Mouse (Mus musculus) C2C12 (cell line): ENCODE results near the gene Fibp. TPM values are rescaled to one million over a fixed set of nuclear protein-coding genes. Genes with fewer than 3 reads are reported as not detected.

Experiments used
- H3K27me3 ChIP-seq: one replicate; pipeline ENCODE4 v1.6.1; 2011; ENCODE audit not compliant: control insufficient read depth, insufficient read depth, insufficient read length
- H3K36me3 ChIP-seq: one replicate; pipeline ENCODE4 v1.6.1; 2011; ENCODE audit not compliant: control insufficient read depth, insufficient read depth
- H3K4me3 ChIP-seq: one replicate; pipeline ENCODE4 v1.5.1; 2011; ENCODE audit warnings: mild to moderate bottlenecking, control low read depth; ENCODE audit not compliant: poor library complexity, insufficient read depth, severe bottlenecking
- H3K79me2 ChIP-seq: one replicate; pipeline ENCODE4 v1.6.1; 2011; ENCODE audit not compliant: control insufficient read depth, insufficient read depth
- H3K79me3 ChIP-seq: one replicate; pipeline ENCODE4 v1.6.1; 2011; ENCODE audit warnings: low read depth, control low read depth
- H3ac ChIP-seq: one replicate; pipeline ENCODE3; 2011; ENCODE audit warnings: low read depth; ENCODE audit not compliant: control insufficient read depth, insufficient read length
- CEBPB ChIP-seq: IDR thresholded peaks from one replicate; pipeline ENCODE4 v1.6.1; 2011; ENCODE audit warnings: low read depth, mild to moderate bottlenecking, control low read depth, moderate library complexity
- CTCF ChIP-seq: IDR thresholded peaks from one replicate; pipeline ENCODE4 v1.5.1; 2011; ENCODE audit not compliant: control insufficient read depth, insufficient read depth, insufficient read length
- FOSL1 ChIP-seq: IDR thresholded peaks from one replicate; pipeline ENCODE4 v1.8.0; 2011; ENCODE audit warnings: mild to moderate bottlenecking, low read length; ENCODE audit not compliant: poor library complexity, insufficient read depth, severe bottlenecking
- MAX ChIP-seq: IDR thresholded peaks from one replicate; pipeline ENCODE4 v1.6.1; 2011; ENCODE audit warnings: mild to moderate bottlenecking, control low read depth
- MYOD1 ChIP-seq: IDR thresholded peaks from one replicate; pipeline ENCODE4 v1.6.1; 2011; ENCODE audit warnings: low read depth; ENCODE audit not compliant: control insufficient read depth, insufficient read length
- MYOG ChIP-seq: IDR thresholded peaks from one replicate; pipeline ENCODE4 v1.6.1; 2011; ENCODE audit not compliant: control insufficient read depth, insufficient read length; ENCODE audit errors: extremely low read depth
- USF1 ChIP-seq: IDR thresholded peaks from one replicate; pipeline ENCODE4 v1.6.1; 2011; ENCODE audit warnings: low read depth, mild to moderate bottlenecking, control low read depth, moderate library complexity
- polyA plus RNA-seq: library from polyadenylated mRNA; unstranded; fragments of >200 nt; fragmentation: generic; extraction: Trizol; gene quantifications from one replicate; pipeline ENCODE4 v1.2.1, GENCODE M21; 2012; ENCODE audit warnings: missing spikeins

Fibp gene
- polyA plus RNA-seq, 1 experiment = 83.7 TPM

- peaks cover 72% of the 10 kb centered on the region for H3K79me2 ChIP-seq
- peaks cover 45% of the 10 kb centered on the region for H3K36me3 ChIP-seq
- TF ChIP-seq USF1 = peak; percentile 53
- TF ChIP-seq MAX = peak; percentile 99
- TF ChIP-seq FOSL1 = no peak
- peak overlapping the region; percentile 80 for H3ac ChIP-seq
- H3K79me3 ChIP-seq = peaks cover 50% of the 10 kb centered on the region
- peak overlapping the region; percentile 99 for H3K4me3 ChIP-seq
- no peaks in the 10 kb centered on the region for H3K27me3 ChIP-seq
Observed at GRCm38 (mm10) chr19:5448354-5449150, 11.9 kb upstream of the Fibp start.

- H3K79me3 ChIP-seq = peaks cover 61% of the 10 kb centered on the region
- peak overlapping the region; percentile 99 for H3K4me3 ChIP-seq
- H3K79me2 ChIP-seq = peaks cover 83% of the 10 kb centered on the region
- TF ChIP-seq CTCF (no peak), MYOD1 (no peak), USF1 (no peak), CEBPB (no peak), FOSL1 (no peak), MYOG (no peak), MAX (no peak)
- peak overlapping the region; percentile 85 for H3ac ChIP-seq
- H3K27me3 ChIP-seq = no peaks in the 10 kb centered on the region
- H3K36me3 ChIP-seq = peaks cover 56% of the 10 kb centered on the region
Observed at GRCm38 (mm10) chr19:5449673-5450072, 10.7 kb upstream of the Fibp start.

- Histone ChIP-seq H3K27me3 (no peaks in the 10 kb centered on the region), H3K36me3 (peaks cover 75% of the 10 kb centered on the region), H3K79me3 (peaks cover 72% of the 10 kb centered on the region), H3K4me3 (no peak overlapping the region), H3ac (no peak overlapping the region), H3K79me2 (peaks cover 100% of the 10 kb centered on the region)
- no peak for TF ChIP-seq CEBPB
- TF ChIP-seq MYOD1 = no peak
- no peak for TF ChIP-seq FOSL1
- no peak for TF ChIP-seq CTCF
- TF ChIP-seq USF1 = no peak
- no peak for TF ChIP-seq MYOG
- TF ChIP-seq MAX = no peak
Observed at GRCm38 (mm10) chr19:5451766-5452165, 8.6 kb upstream of the Fibp start.

- TF ChIP-seq MAX (no peak), USF1 (no peak), CTCF (no peak), FOSL1 (no peak), MYOG (no peak), MYOD1 (no peak), CEBPB (no peak)
- H3K4me3 ChIP-seq = no peak overlapping the region
- no peak overlapping the region for H3ac ChIP-seq
Observed at GRCm38 (mm10) chr19:5455037-5455436, 5.4 kb upstream of the Fibp start.

GRCm38 (mm10) chr19:5455568-5455967, 4.8 kb upstream of the Fibp start:
- H3K79me2 ChIP-seq = peaks cover 66% of the 10 kb centered on the region
- H3K36me3 ChIP-seq = peaks cover 61% of the 10 kb centered on the region
- peak overlapping the region; percentile 9 for H3ac ChIP-seq
- H3K79me3 ChIP-seq = peaks cover 45% of the 10 kb centered on the region
- TF ChIP-seq FOSL1 (no peak), MYOG (no peak), MAX (no peak)
- no peaks in the 10 kb centered on the region for H3K27me3 ChIP-seq
- H3K4me3 ChIP-seq = no peak overlapping the region

More at GRCm38 (mm10) chr19:5455037-5455436, 5.4 kb upstream of the Fibp start:
- H3K27me3 ChIP-seq = no peaks in the 10 kb centered on the region
- H3K79me3 ChIP-seq = peaks cover 51% of the 10 kb centered on the region
- H3K36me3 ChIP-seq = peaks cover 65% of the 10 kb centered on the region
- peaks cover 70% of the 10 kb centered on the region for H3K79me2 ChIP-seq

GRCm38 (mm10) chr19:5456241-5456921, 4.0 kb upstream of the Fibp start:
- H3K27me3 ChIP-seq = no peaks in the 10 kb centered on the region
- H3K4me3 ChIP-seq = peak overlapping the region; percentile 38
- peak overlapping the region; percentile 87 for H3ac ChIP-seq
- TF ChIP-seq CTCF (no peak), FOSL1 (no peak), MYOG (no peak), USF1 (no peak), CEBPB (no peak), MAX (no peak), MYOD1 (no peak)
- peaks cover 66% of the 10 kb centered on the region for H3K79me2 ChIP-seq
- peaks cover 52% of the 10 kb centered on the region for H3K36me3 ChIP-seq
- peaks cover 42% of the 10 kb centered on the region for H3K79me3 ChIP-seq
